Mouse (Mus musculus): Measurements from ENCODE around the gene Bcas3. TPM values are rescaled to one million over a fixed set of nuclear protein-coding genes. Genes with fewer than 3 reads are reported as not detected.
A peak's percentile ranks its signal among the peaks of the same experiment; 100 is the strongest.

Gene Bcas3
- polyA plus RNA-seq, 1 experiment from 2014 or later = 20.2 TPM

- no peaks in the 10 kb centered on the region for H3K36me3 ChIP-seq
- H3K27me3 ChIP-seq (ENCODE audit: low read depth, poor library complexity, severe bottlenecking) = peaks cover 27% of the 10 kb centered on the region; the same call in 1 of the 2 replicates
- peaks cover 18% of the 10 kb centered on the region for H3K4me1 ChIP-seq
- no peak for DNase-seq (ENCODE audit: low spot score)
- 81% methylated on average over 13 of the region's 13 CpGs for WGBS
- no peak overlapping the region for H3K4me3 ChIP-seq
- no peaks in the 10 kb centered on the region for H3K9me3 ChIP-seq (replicated peaks)
- no peak overlapping the region for H3K27ac ChIP-seq (replicated peaks)
Measured at GRCm38 (mm10) chr11:85754631-85755502, 401.9 kb downstream of the Bcas3 start.

GRCm38 (mm10) chr11:85755503-85756044 lies 402.6 kb downstream of the Bcas3 start:
- Histone ChIP-seq H3K9me3 (replicated peaks) (no peaks in the 10 kb centered on the region), H3K27ac (replicated peaks) (no peak overlapping the region), H3K4me3 (no peak overlapping the region), H3K36me3 (no peaks in the 10 kb centered on the region), H3K4me1 (peaks cover 24% of the 10 kb centered on the region), H3K27me3 (ENCODE audit: low read depth, poor library complexity, severe bottlenecking) (peaks cover 33% of the 10 kb centered on the region)
- WGBS = 87% methylated on average over 2 of the region's 2 CpGs
- no peak for DNase-seq (ENCODE audit: low spot score)

- Histone ChIP-seq H3K4me3 (no peak overlapping the region), H3K36me3 (no peaks in the 10 kb centered on the region), H3K27ac (replicated peaks) (no peak overlapping the region), H3K27me3 (ENCODE audit: low read depth, poor library complexity, severe bottlenecking) (peaks cover 57% of the 10 kb centered on the region), H3K9me3 (replicated peaks) (no peaks in the 10 kb centered on the region), H3K4me1 (peaks cover 35% of the 10 kb centered on the region)
- WGBS = 93% methylated on average over 9 of the region's 9 CpGs
- DNase-seq (ENCODE audit: low spot score) = no peak
Measured at GRCm38 (mm10) chr11:85758891-85759290, 405.9 kb downstream of the Bcas3 start.

- Histone ChIP-seq H3K27ac (replicated peaks) (no peak overlapping the region), H3K9me3 (replicated peaks) (no peaks in the 10 kb centered on the region), H3K36me3 (no peaks in the 10 kb centered on the region), H3K27me3 (ENCODE audit: low read depth, poor library complexity, severe bottlenecking) (peaks cover 67% of the 10 kb centered on the region), H3K4me1 (peaks cover 33% of the 10 kb centered on the region), H3K4me3 (no peak overlapping the region)
- 72% methylated on average over 14 of the region's 14 CpGs for WGBS
- no peak for DNase-seq (ENCODE audit: low spot score)
Measured at GRCm38 (mm10) chr11:85759634-85760439, 406.9 kb downstream of the Bcas3 start.

- peaks cover 31% of the 10 kb centered on the region for H3K4me1 ChIP-seq
- H3K36me3 ChIP-seq = no peaks in the 10 kb centered on the region
- 53% methylated on average over 6 of the region's 6 CpGs for WGBS
- no peaks in the 10 kb centered on the region for H3K9me3 ChIP-seq (replicated peaks)
- H3K27me3 ChIP-seq (ENCODE audit: low read depth, poor library complexity, severe bottlenecking) = peaks cover 74% of the 10 kb centered on the region
- DNase-seq (ENCODE audit: low spot score) = no peak
- H3K4me3 ChIP-seq = no peak overlapping the region
- H3K27ac ChIP-seq (replicated peaks) = no peak overlapping the region
Measured at GRCm38 (mm10) chr11:85760486-85761141, 407.6 kb downstream of the Bcas3 start.

- Histone ChIP-seq H3K4me3 (no peak overlapping the region), H3K9me3 (replicated peaks) (no peaks in the 10 kb centered on the region), H3K36me3 (no peaks in the 10 kb centered on the region), H3K27me3 (ENCODE audit: low read depth, poor library complexity, severe bottlenecking) (peaks cover 80% of the 10 kb centered on the region), H3K4me1 (peaks cover 37% of the 10 kb centered on the region), H3K27ac (replicated peaks) (no peak overlapping the region)
- DNase-seq (ENCODE audit: low spot score) = no peak
- 92% methylated on average over 3 of the region's 3 CpGs for WGBS
Measured at GRCm38 (mm10) chr11:85761170-85761569, 408.2 kb downstream of the Bcas3 start.

GRCm38 (mm10) chr11:85763655-85764054 lies 410.7 kb downstream of the Bcas3 start:
- H3K27ac ChIP-seq (replicated peaks) = no peak overlapping the region
- 94% methylated on average over 3 of the region's 3 CpGs for WGBS
- no peak for DNase-seq (ENCODE audit: low spot score)
- no peaks in the 10 kb centered on the region for H3K9me3 ChIP-seq (replicated peaks)
- H3K36me3 ChIP-seq = no peaks in the 10 kb centered on the region
- no peak overlapping the region for H3K4me3 ChIP-seq
- peaks cover 52% of the 10 kb centered on the region for H3K4me1 ChIP-seq
- peaks cover 90% of the 10 kb centered on the region for H3K27me3 ChIP-seq (ENCODE audit: low read depth, poor library complexity, severe bottlenecking)

- WGBS = 18% methylated on average over 7 of the region's 7 CpGs
- Histone ChIP-seq H3K27me3 (ENCODE audit: low read depth, poor library complexity, severe bottlenecking) (peaks cover 94% of the 10 kb centered on the region), H3K27ac (replicated peaks) (peak overlapping the region; percentile 2; the same call in 1 of the 2 replicates), H3K9me3 (replicated peaks) (no peaks in the 10 kb centered on the region), H3K36me3 (no peaks in the 10 kb centered on the region), H3K4me3 (no peak overlapping the region), H3K4me1 (peaks cover 35% of the 10 kb centered on the region)
- DNase-seq (ENCODE audit: low spot score) = peak; percentile 33
Measured at GRCm38 (mm10) chr11:85766106-85766723, 413.2 kb downstream of the Bcas3 start.

GRCm38 (mm10) chr11:85766811-85767210 lies 413.8 kb downstream of the Bcas3 start:
- Histone ChIP-seq H3K4me1 (peaks cover 29% of the 10 kb centered on the region), H3K9me3 (replicated peaks) (no peaks in the 10 kb centered on the region), H3K27me3 (ENCODE audit: low read depth, poor library complexity, severe bottlenecking) (peaks cover 94% of the 10 kb centered on the region), H3K36me3 (no peaks in the 10 kb centered on the region), H3K4me3 (no peak overlapping the region), H3K27ac (replicated peaks) (no peak overlapping the region)
- no peak for DNase-seq (ENCODE audit: low spot score)
- 36% methylated on average over 6 of the region's 6 CpGs for WGBS

GRCm38 (mm10) chr11:85769740-85770139 lies 416.8 kb downstream of the Bcas3 start:
- H3K36me3 ChIP-seq = no peaks in the 10 kb centered on the region
- no peak for DNase-seq (ENCODE audit: low spot score)
- H3K27ac ChIP-seq (replicated peaks) = no peak overlapping the region
- H3K27me3 ChIP-seq (ENCODE audit: low read depth, poor library complexity, severe bottlenecking) = peaks cover 90% of the 10 kb centered on the region
- no peak overlapping the region for H3K4me3 ChIP-seq
- WGBS = 82% methylated on average over 2 of the region's 2 CpGs
- H3K9me3 ChIP-seq (replicated peaks) = no peaks in the 10 kb centered on the region
- peaks cover 32% of the 10 kb centered on the region for H3K4me1 ChIP-seq

GRCm38 (mm10) chr11:85773391-85773790 lies 420.4 kb downstream of the Bcas3 start:
- H3K36me3 ChIP-seq = no peaks in the 10 kb centered on the region
- H3K9me3 ChIP-seq (replicated peaks) = no peaks in the 10 kb centered on the region
- WGBS = 68% methylated on average over 4 of the region's 4 CpGs
- H3K4me1 ChIP-seq = peaks cover 22% of the 10 kb centered on the region
- no peak overlapping the region for H3K4me3 ChIP-seq
- H3K27ac ChIP-seq (replicated peaks) = no peak overlapping the region
- no peak for DNase-seq (ENCODE audit: low spot score)
- peaks cover 91% of the 10 kb centered on the region for H3K27me3 ChIP-seq (ENCODE audit: low read depth, poor library complexity, severe bottlenecking)

- no peak overlapping the region for H3K27ac ChIP-seq (replicated peaks)
- DNase-seq (ENCODE audit: low spot score) = no peak
- no peaks in the 10 kb centered on the region for H3K36me3 ChIP-seq
- peaks cover 22% of the 10 kb centered on the region for H3K4me1 ChIP-seq
- 83% methylated on average over 6 of the region's 6 CpGs for WGBS
- no peaks in the 10 kb centered on the region for H3K9me3 ChIP-seq (replicated peaks)
- no peak overlapping the region for H3K4me3 ChIP-seq
- H3K27me3 ChIP-seq (ENCODE audit: low read depth, poor library complexity, severe bottlenecking) = peaks cover 88% of the 10 kb centered on the region
Measured at GRCm38 (mm10) chr11:85774707-85775106, 421.7 kb downstream of the Bcas3 start.

Data from midbrain, embryonic 10.5 days (tissue).